Mouse (Mus musculus) brown adipose tissue, adult 24 weeks (tissue): ENCODE results near the gene Trim43b. TPM values are rescaled to one million over a fixed set of nuclear protein-coding genes. Genes with fewer than 3 reads are reported as not detected.
"Not testable (repeated sequence)": the region's sequence is repeated elsewhere in the genome, so short reads cannot be mapped to it uniquely, and the experiment has no call there.

Experiments
- H3K27ac ChIP-seq: fragments of 200-500 bp; replicated peaks from 2 replicates; pipeline ENCODE4 v1.5.1; 2012; ENCODE audit warnings: low read depth, mild to moderate bottlenecking, low read length
- H3K4me1 ChIP-seq: fragments of 200-500 bp; 2 replicates; pipeline ENCODE4 v1.6.1; 2012; ENCODE audit warnings: low read length, mixed read lengths; ENCODE audit not compliant: control insufficient read depth, insufficient read depth, insufficient read length
- H3K4me3 ChIP-seq: fragments of 200-500 bp; 2 replicates; pipeline ENCODE4 v1.5.1; 2012; ENCODE audit warnings: low read depth, mild to moderate bottlenecking, low read length, moderate library complexity; ENCODE audit not compliant: insufficient read depth
- polyA plus RNA-seq: library from polyadenylated mRNA; stranded (reverse); fragments of >200 nt; gene quantifications from 2 replicates; pipeline ENCODE4 v1.2.4, GENCODE M21; 2012; ENCODE audit not compliant: missing spikeins, insufficient read depth, insufficient read length

Trim43b gene
- not detected in 2 replicates for polyA plus RNA-seq

GRCm38 (mm10) chr9:89092735-89093134, at the start of gene Trim43b:
Gene Trim43b (minus strand): TSS chr9:89092835.
- H3K27ac ChIP-seq, H3K4me1 ChIP-seq, H3K4me3 ChIP-seq: not testable (repeated sequence)

GRCm38 (mm10) chr9:89104576-89104975, 11.9 kb upstream of the Trim43b start:
- H3K27ac ChIP-seq, H3K4me3 ChIP-seq, H3K4me1 ChIP-seq: not testable (repeated sequence)

GRCm38 (mm10) chr9:89086746-89087145, 5.9 kb downstream of the Trim43b start:
- H3K4me3 ChIP-seq, H3K4me1 ChIP-seq, H3K27ac ChIP-seq: not testable (repeated sequence)

GRCm38 (mm10) chr9:89079637-89080036, 13.0 kb downstream of the Trim43b start:
- not testable (repeated sequence) for H3K27ac ChIP-seq, H3K4me3 ChIP-seq, H3K4me1 ChIP-seq

- not testable (repeated sequence) for H3K4me1 ChIP-seq, H3K27ac ChIP-seq, H3K4me3 ChIP-seq
Measured at GRCm38 (mm10) chr9:89076508-89076907, 16.1 kb downstream of the Trim43b start.

- not testable (repeated sequence) for H3K4me3 ChIP-seq, H3K27ac ChIP-seq, H3K4me1 ChIP-seq
Measured at GRCm38 (mm10) chr9:89067143-89067501, 25.5 kb downstream of the Trim43b start.

- not testable (repeated sequence) for H3K4me3 ChIP-seq, H3K27ac ChIP-seq, H3K4me1 ChIP-seq
Measured at GRCm38 (mm10) chr9:89066378-89067142, 26.1 kb downstream of the Trim43b start.

Other genes starting within 250 kb of the Trim43b start
- not detected in 2 replicates for gene Bcl2a1a, start 135.9 kb downstream of the Trim43b start, polyA plus RNA-seq
- gene Bcl2a1b, start 106.4 kb upstream of the Trim43b start, polyA plus RNA-seq: 3.8 and 5.2 TPM in 2 replicates
- gene Gm29094, start 106.5 kb upstream of the Trim43b start, polyA plus RNA-seq: not detected in 2 replicates
- 29.8 and 30.1 TPM in 2 replicates for gene Mthfs, start 117.8 kb upstream of the Trim43b start, polyA plus RNA-seq